Comparison of ENCODE assay signal across 37 mouse cellular contexts in the genomic region with DNA sequence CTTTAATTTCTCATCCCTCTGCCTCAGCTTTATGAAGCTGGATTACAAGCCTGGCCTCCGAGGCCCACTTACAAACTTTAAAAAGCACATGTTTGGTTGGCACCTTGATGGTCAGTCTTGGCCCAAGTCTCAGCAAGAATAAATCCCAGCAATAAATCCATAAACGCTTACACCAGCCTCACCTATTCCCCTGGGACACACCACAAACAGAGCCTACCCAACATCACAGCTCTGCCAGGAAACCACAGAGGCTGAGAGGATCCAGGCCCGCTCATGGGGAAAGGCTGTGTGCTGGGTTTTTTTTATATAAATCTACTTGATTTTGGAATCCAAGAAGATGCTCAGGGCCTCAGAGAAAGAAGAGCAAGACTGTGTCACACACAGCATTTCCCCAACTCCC. TPM values are rescaled to one million over a fixed set of nuclear protein-coding genes. Genes with fewer than 3 reads are reported as not detected.
A peak's percentile ranks its signal among the peaks of the same experiment; 100 is the strongest.
DNase-seq lines count a peak whose midpoint lies in the region; ATAC-seq and TF ChIP-seq lines count a peak whose summit lies in the region.
"Had no signal": no experiment of that assay in that cellular context is flagged by ENCODE, and none has a peak within 500 bp of the region (broad histone marks: within the 10 kb centered on the region; RNA-seq: fewer than 3 reads in every experiment).

No protein-coding gene starts in this region.

- no peaks in the 10 kb centered on the region for H3K9me3 ChIP-seq in liver, postnatal 0 days (ENCODE audit: low read length)
- H3K9me3 ChIP-seq in liver, embryonic 11.5 days (ENCODE audit: control insufficient read depth, low read length), result no peaks in the 10 kb centered on the region
- H3K9me3 ChIP-seq: forebrain, embryonic 15.5 days; heart, embryonic 13.5 days; midbrain, embryonic 13.5 days had no signal

- H3ac ChIP-seq in myocyte (ENCODE audit: control insufficient read depth, insufficient read length), result no peak overlapping the region

- H3K4me2 ChIP-seq in liver, postnatal 0 days (ENCODE audit: low read depth, low read length), result no peak overlapping the region
- H3K4me2 ChIP-seq in liver, embryonic 11.5 days, result no peak overlapping the region
- H3K4me2 ChIP-seq in myocyte (ENCODE audit: low read depth), result peak overlapping the region; percentile 43
- H3K4me2 ChIP-seq: forebrain, embryonic 15.5 days; heart, embryonic 13.5 days had no signal

- WGBS in liver, postnatal 0 days (ENCODE audit: insufficient replicate concordance), result 77% methylated on average over 3 of the region's 3 CpGs
- WGBS in liver, embryonic 11.5 days, result 89% methylated on average over 3 of the region's 3 CpGs

- intact Hi-C loops in gastrocnemius, adult 2 months (cut with DNase I), result no loop called here

- no peak for ATAC-seq in liver, postnatal 0 days
- no peak for ATAC-seq in liver, embryonic 11.5 days (replicated peaks; ENCODE audit: low FRiP score)
- no peak for ATAC-seq in granulocyte monocyte progenitor cell, adult 5-6 weeks (replicated peaks; ENCODE audit: poor library complexity, severe bottlenecking)
- ATAC-seq: forebrain, embryonic 15.5 days; hindbrain, embryonic 16.5 days; lung, postnatal 0 days; midbrain, embryonic 13.5 days had no signal

- H3K4me1 ChIP-seq in liver, postnatal 0 days (ENCODE audit: insufficient read depth), result peaks cover 41% of the 10 kb centered on the region
- H3K4me1 ChIP-seq in liver, embryonic 11.5 days (replicated peaks; ENCODE audit: control insufficient read depth, insufficient read depth, low read length), result peaks cover 32% of the 10 kb centered on the region

- no peak for TF ChIP-seq POLR2A in myocyte (IDR thresholded peaks at IDR 0.05; ENCODE audit: insufficient read length, low read depth)

- no peaks in the 10 kb centered on the region for H3K27me3 ChIP-seq in liver, postnatal 0 days (ENCODE audit: insufficient read depth, low read length)
- no peaks in the 10 kb centered on the region for H3K27me3 ChIP-seq in liver, embryonic 11.5 days (replicated peaks; ENCODE audit: control insufficient read depth, insufficient read depth, low read length)
- H3K27me3 ChIP-seq in myocyte (ENCODE audit: control insufficient read depth, insufficient read depth, insufficient read length), result no peaks in the 10 kb centered on the region
- H3K27me3 ChIP-seq: forebrain, embryonic 15.5 days; heart, embryonic 13.5 days; midbrain, embryonic 13.5 days had no signal

- TF ChIP-seq EP300 in liver, postnatal 0 days (IDR thresholded peaks at IDR 0.05; ENCODE audit: low read depth), result no peak

- H3K79me2 ChIP-seq in myocyte (ENCODE audit: control insufficient read depth, insufficient read depth), result peaks cover 34% of the 10 kb centered on the region

- no peaks in the 10 kb centered on the region for H3K36me3 ChIP-seq in liver, postnatal 0 days (replicated peaks; ENCODE audit: insufficient read depth, low read length)
- H3K36me3 ChIP-seq in liver, embryonic 11.5 days (ENCODE audit: control insufficient read depth, insufficient read depth, low read length), result no peaks in the 10 kb centered on the region
- no peaks in the 10 kb centered on the region for H3K36me3 ChIP-seq in myocyte (ENCODE audit: control insufficient read depth, insufficient read depth)
- H3K36me3 ChIP-seq: forebrain, embryonic 15.5 days; heart, embryonic 13.5 days had no signal

- DNase-seq in gastrocnemius, adult 2 months, result no peak
- no peak for DNase-seq in gastrocnemius, adult 18-20 months (ENCODE audit: low spot score)
- no peak for DNase-seq in liver, postnatal 0 days
- no peak for DNase-seq in liver, embryonic 11.5 days (ENCODE audit: low spot score)
- DNase-seq in spleen, adult 18-20 months, result no peak
- DNase-seq: adrenal gland, adult 8-10 months; cerebellum, adult 2 months; cerebellum, postnatal 14 days; heart, postnatal 10 days; kidney, adult 2 months; kidney, postnatal 4 days; left cerebral cortex, postnatal 4 days; lung, adult 18-20 months; lung, postnatal 4 days; thymus, postnatal 25 days had no signal

- no peak for TF ChIP-seq CTCF in gastrocnemius, adult 2 months (IDR thresholded peaks at IDR 0.05)
- TF ChIP-seq CTCF in liver, postnatal 0 days (IDR thresholded peaks at IDR 0.05; ENCODE audit: low read depth), result no peak

- 0 out of 2 replicates have a peak overlapping the region, but pooled peaks have one; percentile 6 for H3K9ac ChIP-seq in liver, postnatal 0 days (replicated peaks)
- no peak overlapping the region for H3K9ac ChIP-seq in liver, embryonic 11.5 days (ENCODE audit: low read depth, low read length)
- H3K9ac ChIP-seq: forebrain, embryonic 15.5 days; heart, embryonic 13.5 days had no signal

- H3K27ac ChIP-seq in gastrocnemius, adult 2 months, result peak overlapping the region; percentile 99
- no peak overlapping the region for H3K27ac ChIP-seq in liver, postnatal 0 days (ENCODE audit: low read depth)
- H3K27ac ChIP-seq in liver, embryonic 11.5 days (ENCODE audit: low read depth, low read length), result no peak overlapping the region
- H3K27ac ChIP-seq: forebrain, embryonic 15.5 days; heart, embryonic 13.5 days; kidney, postnatal 0 days; midbrain, embryonic 13.5 days had no signal

- H3K4me3 ChIP-seq in gastrocnemius, adult 2 months, result peak overlapping the region; percentile 24
- H3K4me3 ChIP-seq in liver, postnatal 0 days (ENCODE audit: low read depth, low read length), result no peak overlapping the region
- H3K4me3 ChIP-seq in liver, embryonic 11.5 days (ENCODE audit: low read depth, low read length), result no peak overlapping the region
- H3K4me3 ChIP-seq in myocyte, result no peak overlapping the region
- H3K4me3 ChIP-seq: forebrain, embryonic 15.5 days; heart, embryonic 13.5 days; midbrain, embryonic 13.5 days had no signal

TF ChIP-seq in myocyte, 11 proteins besides CTCF, POLR2A, EP300 and RAD21:
- no peak for TF ChIP-seq MAX (IDR thresholded peaks at IDR 0.05; ENCODE audit: low read depth)

RNA-seq across cellular contexts. Expression of gene Fbxo31, which starts 2.9 kb away (rescaled TPM):
- total RNA-seq in gastrocnemius, adult 2 months (2021), result 100 to 1,000 TPM; 141 to 165 TPM
- total RNA-seq in gastrocnemius, adult 18-20 months (2021), result 100 to 1,000 TPM; 130 to 173 TPM
- 12.3 and 13.9 TPM in 2 replicates for polyA plus RNA-seq in liver, postnatal 0 days (2015; fragmentation: Nextera tagmentation; extraction: Ambion mirVana)
- 23.8 and 23.9 TPM in 2 replicates for polyA plus RNA-seq in liver, embryonic 11.5 days (2014; fragmentation: Nextera tagmentation; extraction: Ambion mirVana)
- 23.3 TPM for polyA plus RNA-seq in myocyte (2012; fragmentation: generic; extraction: Trizol)
- total RNA-seq in granulocyte monocyte progenitor cell, adult 5-6 weeks (2014; fragmentation: Nextera tagmentation), result 6.8 and 17.9 TPM in 2 replicates
- total RNA-seq in granulocyte monocyte progenitor cell, adult 5-6 weeks (2017), result 6.2 and 7.8 TPM in 2 replicates

RNA-seq across cellular contexts. Expression of gene Map1lc3b, which starts 14.5 kb away (rescaled TPM):
- 100 to 1,000 TPM; 166 to 175 TPM for total RNA-seq in gastrocnemius, adult 2 months (2021)
- 100 to 1,000 TPM; 167 to 182 TPM for total RNA-seq in gastrocnemius, adult 18-20 months (2021)
- 205 and 222 TPM in 2 replicates for polyA plus RNA-seq in liver, postnatal 0 days (2015; fragmentation: Nextera tagmentation; extraction: Ambion mirVana)
- 161 and 167 TPM in 2 replicates for polyA plus RNA-seq in liver, embryonic 11.5 days (2014; fragmentation: Nextera tagmentation; extraction: Ambion mirVana)
- polyA plus RNA-seq in myocyte (2012; fragmentation: generic; extraction: Trizol), result 186 TPM
- total RNA-seq in granulocyte monocyte progenitor cell, adult 5-6 weeks (2014; fragmentation: Nextera tagmentation), result 77.9 and 84.4 TPM in 2 replicates
- 68.5 and 77.1 TPM in 2 replicates for total RNA-seq in granulocyte monocyte progenitor cell, adult 5-6 weeks (2017)

RNA-seq across cellular contexts. Expression of gene 1700018B08Rik, which starts 31.5 kb away (rescaled TPM):
- not detected for total RNA-seq in gastrocnemius, adult 2 months (2021)
- total RNA-seq in gastrocnemius, adult 18-20 months (2021), result not detected
- polyA plus RNA-seq in liver, postnatal 0 days (2015; fragmentation: Nextera tagmentation; extraction: Ambion mirVana), result not detected in 2 replicates
- polyA plus RNA-seq in liver, embryonic 11.5 days (2014; fragmentation: Nextera tagmentation; extraction: Ambion mirVana), result not detected in 2 replicates
- not detected for polyA plus RNA-seq in myocyte (2012; fragmentation: generic; extraction: Trizol)
- total RNA-seq in granulocyte monocyte progenitor cell, adult 5-6 weeks (2014; fragmentation: Nextera tagmentation), result not detected in 2 replicates
- not detected in 2 replicates for total RNA-seq in granulocyte monocyte progenitor cell, adult 5-6 weeks (2017)
- total RNA-seq: adrenal gland, adult 8-10 months; adrenal gland, postnatal 4 days; gastrocnemius, adult 8-10 months; gastrocnemius, postnatal 4 days; heart, adult 8-10 months; heart, postnatal 10 days; hematopoietic stem cell, adult 5-6 weeks; layer of hippocampus, adult 8-10 months; layer of hippocampus, postnatal 25 days; left cerebral cortex, postnatal 4 days; liver, adult 2 months; megakaryocyte-erythroid progenitor cell, adult 5-6 weeks had no signal
- polyA plus RNA-seq: cerebellum, adult 2 months; cortical plate, adult 2 months; forebrain, embryonic 15.5 days; frontal cortex, adult 2 months; heart, embryonic 13.5 days; hindbrain, embryonic 16.5 days; intestine, embryonic 14.5 days; kidney, adult 2 months; kidney, postnatal 0 days; liver, adult 2 months; lung, postnatal 0 days; midbrain, embryonic 13.5 days; neural tube, embryonic 11.5 days; stomach, embryonic 14.5 days had no signal

Comparison
In these comparisons a context has a peak if more than half of its experiments do, and no peak if none do; other contexts are left out.
1. RNA of gene Fbxo31, which starts 2.9 kb away (total RNA-seq): 130 to 173 TPM in gastrocnemius, adult 18-20 months and 141 to 165 TPM in gastrocnemius, adult 2 months; 6.2 to 17.9 TPM in granulocyte monocyte progenitor cell, adult 5-6 weeks; every median in the first group is over 4 times any median in the second.